Mouse (Mus musculus) forebrain, embryonic 13.5 days (tissue): ENCODE data around the gene Slain2. TPM values are rescaled to one million over a fixed set of nuclear protein-coding genes. Genes with fewer than 3 reads are reported as not detected.
A peak's percentile ranks its signal among the peaks of the same experiment; 100 is the strongest.

Experiments
- ATAC-seq: fragments of 200-750 bp; cut with Nextera tagmentation; 2 replicates; pipeline ENCODE4 v1.8.0; 2017
- H3K27ac ChIP-seq: fragments of 300-500 bp; sonication (generic); 2 replicates; pipeline ENCODE4 v1.5.1; 2015; ENCODE audit warnings: inconsistent platforms, mild to moderate bottlenecking, moderate library complexity
- H3K27me3 ChIP-seq: fragments of 300-500 bp; sonication (generic); 2 replicates; pipeline ENCODE4 v1.6.1; 2015; ENCODE audit warnings: mild to moderate bottlenecking, inconsistent platforms
- H3K36me3 ChIP-seq: fragments of 300-500 bp; sonication (generic); 2 replicates; pipeline ENCODE4 v1.6.1; 2015; ENCODE audit warnings: mild to moderate bottlenecking, inconsistent platforms; ENCODE audit not compliant: poor library complexity, severe bottlenecking
- H3K4me1 ChIP-seq: fragments of 300-500 bp; sonication (generic); 2 replicates; pipeline ENCODE4 v1.6.1; 2015; ENCODE audit warnings: inconsistent platforms
- H3K4me2 ChIP-seq: fragments of 300-500 bp; sonication (generic); 2 replicates; pipeline ENCODE4 v1.6.1; 2015; ENCODE audit warnings: inconsistent platforms, mild to moderate bottlenecking, moderate library complexity
- H3K4me3 ChIP-seq: fragments of 300-500 bp; sonication (generic); 2 replicates; pipeline ENCODE4 v1.5.1; 2015; ENCODE audit warnings: mild to moderate bottlenecking, inconsistent platforms
- H3K9ac ChIP-seq: fragments of 300-500 bp; sonication (generic); 2 replicates; pipeline ENCODE4 v1.6.1; 2015; ENCODE audit warnings: mild to moderate bottlenecking, inconsistent platforms
- H3K9me3 ChIP-seq: fragments of 300-500 bp; sonication (generic); replicated peaks from 2 replicates; pipeline ENCODE4 v1.6.1; 2016; ENCODE audit warnings: inconsistent platforms
- WGBS: fragments of 180-500 bp; shearing (Covaris S2); methylation state at CpG from one replicate; pipeline ENCODE4 v1.1.7; 2015; 5-methylcytosine and 5-hydroxymethylcytosine counted together
- polyA plus RNA-seq: library from polyadenylated mRNA; unstranded; fragments of >200 nt; fragmentation: Nextera tagmentation; extraction: Ambion mirVana; gene quantifications from 2 replicates; pipeline ENCODE4 v1.2.1, GENCODE M21; 2015

Slain2 gene
- polyA plus RNA-seq, 1 experiment from 2014 or later = 14.7 TPM

DNA sequence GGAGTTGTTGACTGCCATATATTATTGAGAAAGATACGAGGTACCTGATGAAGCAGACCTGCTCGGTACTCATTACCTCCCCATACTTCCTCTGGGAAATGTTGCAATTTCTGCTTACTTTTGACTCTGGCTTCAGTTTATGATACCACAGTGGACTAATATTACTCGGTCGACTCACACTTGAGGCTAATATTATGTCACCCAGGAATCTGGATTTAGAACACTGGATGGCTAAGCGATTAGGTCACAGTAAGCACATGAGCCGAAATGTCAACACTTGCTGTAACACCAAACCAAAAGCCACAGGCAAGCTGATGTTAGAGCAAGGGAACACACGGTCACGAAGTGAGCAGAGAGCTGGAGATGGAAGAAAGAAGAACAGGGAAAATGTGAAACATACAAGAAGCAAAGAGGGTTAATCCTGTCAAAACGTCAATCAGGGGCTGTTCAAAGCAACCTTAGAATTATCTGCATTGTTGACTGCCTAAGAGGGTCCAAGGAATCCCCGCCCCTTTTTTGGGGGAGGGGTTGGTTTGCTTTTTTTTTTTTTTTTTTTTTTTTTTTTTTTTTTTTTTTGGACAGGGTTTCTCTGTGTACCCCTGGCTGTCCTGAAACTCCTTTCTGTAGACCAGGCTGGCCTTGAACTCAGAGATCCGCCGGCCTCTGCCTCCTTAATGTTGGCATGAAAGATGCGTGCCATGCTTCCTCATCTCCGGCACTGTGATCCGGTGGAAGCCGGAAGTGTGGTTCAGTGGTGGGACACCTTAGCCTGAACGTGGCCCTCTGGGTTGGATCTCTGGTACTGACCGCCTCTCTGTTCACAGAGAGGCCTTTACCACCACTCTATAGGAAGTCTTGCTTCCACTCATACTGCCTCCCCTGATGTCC, 9.0 kb upstream of the Slain2 start:
- ATAC-seq = no peak
- Histone ChIP-seq H3K4me3 (no peak overlapping the region), H3K9ac (no peak overlapping the region), H3K9me3 (no peaks in the 10 kb centered on the region), H3K36me3 (no peaks in the 10 kb centered on the region), H3K4me1 (peaks cover 7% of the 10 kb centered on the region; the same call in 1 of the 2 replicates), H3K4me2 (no peak overlapping the region), H3K27me3 (no peaks in the 10 kb centered on the region; the same call in 1 of the 2 replicates), H3K27ac (no peak overlapping the region)
- WGBS = 86% methylated on average over 18 of the region's 18 CpGs

DNA sequence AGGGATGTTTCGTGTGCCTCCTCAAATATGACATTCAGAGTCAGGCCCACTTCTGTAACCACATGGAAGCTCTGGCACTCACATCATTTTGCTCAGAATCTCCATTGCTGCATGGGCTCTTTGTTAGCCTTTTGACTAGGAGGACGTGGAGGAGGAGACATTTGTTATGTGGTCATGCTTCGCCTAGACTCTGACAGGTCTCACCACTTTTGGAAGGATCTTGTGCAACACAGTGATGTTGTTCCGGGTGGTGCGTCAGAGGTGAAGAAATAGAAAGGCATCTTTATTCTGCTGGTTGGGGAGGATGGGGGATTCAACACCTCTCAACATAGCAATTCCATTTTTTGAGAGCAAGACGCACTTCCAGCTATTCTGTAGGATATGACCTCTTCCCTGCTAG, 6.7 kb upstream of the Slain2 start:
- Histone ChIP-seq H3K4me1 (peaks cover 3% of the 10 kb centered on the region; the same call in 1 of the 2 replicates), H3K4me3 (no peak overlapping the region), H3K36me3 (no peaks in the 10 kb centered on the region), H3K9me3 (no peaks in the 10 kb centered on the region), H3K4me2 (no peak overlapping the region), H3K27me3 (peaks cover 4% of the 10 kb centered on the region; the same call in 1 of the 2 replicates), H3K27ac (no peak overlapping the region), H3K9ac (no peak overlapping the region)
- ATAC-seq = no peak
- 89% methylated on average over 6 of the region's 6 CpGs for WGBS

DNA sequence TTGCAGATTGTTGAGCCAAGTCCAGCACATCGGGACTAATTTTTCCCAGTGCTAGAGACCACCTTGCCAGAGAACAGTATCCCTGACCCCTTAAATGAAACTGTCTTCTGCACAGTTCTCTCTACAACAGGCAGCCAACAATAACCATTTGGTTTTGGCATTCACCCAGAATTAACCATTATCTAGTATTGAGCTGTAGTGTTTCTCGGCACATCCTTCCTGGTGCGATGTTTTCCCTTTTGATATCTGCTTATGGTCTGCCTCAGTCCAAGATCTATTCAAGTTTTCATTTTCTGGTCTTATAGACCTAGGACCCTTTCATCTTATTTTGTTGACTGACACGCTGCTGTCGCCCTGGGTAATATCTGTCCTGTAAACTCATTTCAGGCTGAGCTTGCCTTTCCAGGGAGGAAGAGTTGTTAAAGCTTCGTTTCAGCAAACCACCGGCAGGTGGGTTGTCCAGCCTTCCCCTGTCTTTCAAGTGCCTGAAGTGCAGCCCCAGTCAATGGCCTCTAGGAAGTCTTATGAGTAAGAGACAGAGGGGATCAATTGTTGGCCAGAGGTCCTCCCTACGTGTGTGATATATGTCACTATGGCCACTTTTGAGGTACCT, 5.7 kb upstream of the Slain2 start:
- no peaks in the 10 kb centered on the region for H3K9me3 ChIP-seq
- no peak overlapping the region for H3K4me2 ChIP-seq
- peaks cover 3% of the 10 kb centered on the region; the same call in 1 of the 2 replicates for H3K4me1 ChIP-seq
- peaks cover 4% of the 10 kb centered on the region; the same call in 1 of the 2 replicates for H3K27me3 ChIP-seq
- no peak for ATAC-seq
- no peak overlapping the region for H3K27ac ChIP-seq
- H3K4me3 ChIP-seq = no peak overlapping the region
- no peaks in the 10 kb centered on the region for H3K36me3 ChIP-seq
- 87% methylated on average over 8 of the region's 8 CpGs for WGBS
- no peak overlapping the region for H3K9ac ChIP-seq

DNA sequence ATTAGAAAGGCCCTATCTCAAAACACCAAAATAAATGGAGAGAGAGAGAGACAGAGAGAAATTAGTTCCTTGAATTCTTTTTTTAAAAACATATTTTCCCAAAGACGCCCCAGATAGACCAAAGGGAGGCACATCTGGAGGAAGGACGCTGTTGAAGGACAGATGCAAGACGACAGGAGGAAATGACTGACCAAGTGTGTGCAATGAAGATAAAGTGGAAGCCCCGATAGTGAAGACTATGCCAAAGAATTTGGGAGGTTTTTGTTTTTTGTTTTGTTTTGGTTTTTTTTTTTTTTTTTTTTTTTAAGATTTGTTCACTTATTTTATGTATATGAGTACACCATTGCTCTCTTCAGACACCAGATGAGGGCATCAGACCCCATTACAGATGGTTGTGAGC, 4.7 kb upstream of the Slain2 start:
- Histone ChIP-seq H3K4me1 (peaks cover 4% of the 10 kb centered on the region; the same call in 1 of the 2 replicates), H3K27me3 (peaks cover 4% of the 10 kb centered on the region; the same call in 1 of the 2 replicates), H3K4me2 (no peak overlapping the region), H3K9ac (no peak overlapping the region), H3K4me3 (no peak overlapping the region), H3K9me3 (no peaks in the 10 kb centered on the region), H3K36me3 (no peaks in the 10 kb centered on the region), H3K27ac (no peak overlapping the region)
- no peak for ATAC-seq
- 83% methylated on average over 4 of the region's 4 CpGs for WGBS

DNA sequence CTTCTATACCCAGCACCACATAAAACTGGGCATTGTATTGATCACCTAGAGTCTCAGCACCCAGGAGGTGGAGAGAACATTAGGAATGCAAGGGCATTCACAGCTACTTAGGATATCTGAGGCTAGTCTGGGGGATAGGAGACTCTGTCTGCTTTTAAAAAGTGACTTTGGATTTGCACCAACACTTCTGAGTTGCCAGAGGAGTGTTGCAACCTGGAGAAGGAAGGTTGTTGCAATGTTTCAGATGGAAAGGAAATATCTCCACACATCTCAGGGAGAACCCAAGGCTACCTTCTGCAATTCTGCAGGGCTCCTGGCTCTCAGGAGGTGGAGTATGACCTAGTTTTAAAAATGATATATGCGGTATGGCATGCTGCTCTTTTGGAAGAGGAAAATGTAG, 3.7 kb upstream of the Slain2 start:
- H3K4me3 ChIP-seq = no peak overlapping the region
- H3K27me3 ChIP-seq = peaks cover 4% of the 10 kb centered on the region; the same call in 1 of the 2 replicates
- H3K36me3 ChIP-seq = no peaks in the 10 kb centered on the region
- H3K4me1 ChIP-seq = peaks cover 4% of the 10 kb centered on the region; the same call in 1 of the 2 replicates
- H3K4me2 ChIP-seq = no peak overlapping the region
- ATAC-seq = no peak
- H3K27ac ChIP-seq = no peak overlapping the region
- no peak overlapping the region for H3K9ac ChIP-seq
- H3K9me3 ChIP-seq = no peaks in the 10 kb centered on the region
- 88% methylated on average over 1 of the region's 1 CpGs for WGBS

DNA sequence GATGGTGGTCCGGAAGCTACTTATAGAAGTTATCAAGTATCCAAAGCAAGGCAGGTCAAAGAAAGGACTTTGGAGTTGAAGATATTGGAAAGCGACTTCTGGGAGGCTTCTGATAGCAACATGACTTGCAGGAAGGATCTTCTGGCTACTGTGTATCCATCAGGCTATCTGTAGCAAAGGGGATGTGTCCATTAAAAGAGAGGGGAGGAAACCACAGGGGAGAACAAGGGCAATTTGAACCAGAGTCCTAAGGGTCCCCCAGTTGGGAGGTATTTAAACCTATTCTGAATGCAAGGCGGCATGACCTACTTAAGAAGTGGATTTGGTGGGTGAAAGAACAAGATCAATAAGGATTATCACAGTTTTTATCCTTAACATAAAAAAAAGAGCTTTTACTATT, 2.8 kb upstream of the Slain2 start:
- H3K9ac ChIP-seq = no peak overlapping the region
- H3K4me1 ChIP-seq = peaks cover 10% of the 10 kb centered on the region
- no peak overlapping the region for H3K27ac ChIP-seq
- no peaks in the 10 kb centered on the region for H3K9me3 ChIP-seq
- no peak overlapping the region for H3K4me2 ChIP-seq
- no peak for ATAC-seq
- 80% methylated on average over 3 of the region's 3 CpGs for WGBS
- H3K4me3 ChIP-seq = no peak overlapping the region
- H3K36me3 ChIP-seq = no peaks in the 10 kb centered on the region
- peaks cover 4% of the 10 kb centered on the region; the same call in 1 of the 2 replicates for H3K27me3 ChIP-seq

DNA sequence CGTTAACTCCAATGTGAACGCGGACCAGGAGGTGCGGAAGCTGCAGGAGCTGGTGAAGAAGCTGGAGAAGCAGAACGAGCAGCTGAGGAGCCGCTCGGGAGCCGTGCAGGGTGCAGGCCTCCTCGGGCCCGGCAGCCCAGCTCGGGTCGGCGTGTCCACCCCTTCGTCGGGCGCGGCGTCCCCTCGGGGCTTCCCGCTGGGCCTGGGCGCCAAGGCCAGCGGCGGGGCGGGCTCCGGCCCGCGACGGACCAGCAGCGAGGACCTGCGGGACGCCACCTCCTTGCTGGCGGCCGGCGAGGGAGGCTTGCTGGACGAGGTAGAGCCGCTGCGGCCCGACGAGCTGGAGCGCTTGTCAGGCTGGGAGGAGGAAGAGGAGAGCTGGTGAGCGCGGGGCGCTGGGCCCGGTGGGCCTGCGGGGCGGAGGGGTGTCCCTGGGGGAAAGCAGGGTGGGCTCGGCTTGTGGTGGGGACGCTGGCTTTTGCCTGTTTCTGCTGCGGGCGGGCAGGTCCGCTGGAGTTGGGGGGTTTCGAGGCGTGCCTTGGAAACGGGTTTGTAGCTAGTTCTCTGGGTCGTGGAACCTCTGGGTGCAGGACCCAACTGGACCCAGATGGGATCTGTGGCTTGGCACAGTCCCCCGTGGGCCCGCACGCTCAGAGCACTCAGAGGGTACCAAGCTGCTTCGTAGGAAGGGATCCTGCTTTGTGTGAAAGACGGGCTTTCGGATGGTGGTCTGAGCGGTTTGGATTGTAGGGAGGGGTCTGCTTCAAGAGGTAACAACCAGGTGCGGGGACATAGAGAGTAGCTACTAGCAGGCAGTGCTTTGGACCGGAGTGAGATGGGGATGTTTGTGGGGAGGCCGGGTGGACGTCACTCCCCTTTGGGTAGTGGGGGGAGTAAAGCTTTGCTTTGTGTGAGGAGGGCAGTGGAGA, 793 bp downstream of the Slain2 start:
- ATAC-seq = peak; percentile 68
- Histone ChIP-seq H3K4me2 (peak overlapping the region; percentile 75), H3K9ac (peak overlapping the region; percentile 99), H3K27me3 (peaks cover 4% of the 10 kb centered on the region; the same call in 1 of the 2 replicates), H3K9me3 (no peaks in the 10 kb centered on the region), H3K4me1 (peaks cover 27% of the 10 kb centered on the region), H3K27ac (peak overlapping the region; percentile 98), H3K36me3 (no peaks in the 10 kb centered on the region), H3K4me3 (peak overlapping the region; percentile 99)
- WGBS = under 1% methylated on average over 64 of the region's 66 CpGs

DNA sequence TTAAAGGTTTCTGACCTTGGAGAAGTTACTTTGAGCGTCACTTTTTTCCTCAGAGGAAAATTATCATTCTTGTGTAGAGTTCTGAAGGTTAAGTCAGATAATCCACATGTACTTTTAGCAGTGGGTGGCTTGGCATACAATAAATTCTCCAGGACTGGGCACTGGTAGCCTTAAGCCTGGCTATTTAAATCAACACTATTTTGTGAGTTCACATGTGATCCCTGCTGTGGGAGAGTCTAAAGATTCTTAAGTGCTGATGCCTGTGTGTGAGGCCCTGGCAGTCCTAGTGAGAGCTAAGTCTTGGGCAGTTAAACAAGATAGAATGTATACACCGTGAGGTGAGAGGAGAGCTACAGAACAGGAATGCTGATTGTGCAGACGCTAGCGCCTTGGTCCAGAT, 1.9 kb downstream of the Slain2 start:
- no peak for ATAC-seq
- peak overlapping the region; percentile 99 for H3K9ac ChIP-seq
- no peak overlapping the region; the same call in 1 of the 2 replicates for H3K27ac ChIP-seq
- H3K4me3 ChIP-seq = peak overlapping the region; percentile 99
- peak overlapping the region; percentile 75 for H3K4me2 ChIP-seq
- H3K27me3 ChIP-seq = peaks cover 3% of the 10 kb centered on the region; the same call in 1 of the 2 replicates
- 27% methylated on average over 4 of the region's 4 CpGs for WGBS
- no peaks in the 10 kb centered on the region for H3K36me3 ChIP-seq
- H3K9me3 ChIP-seq = no peaks in the 10 kb centered on the region
- peaks cover 33% of the 10 kb centered on the region for H3K4me1 ChIP-seq

DNA sequence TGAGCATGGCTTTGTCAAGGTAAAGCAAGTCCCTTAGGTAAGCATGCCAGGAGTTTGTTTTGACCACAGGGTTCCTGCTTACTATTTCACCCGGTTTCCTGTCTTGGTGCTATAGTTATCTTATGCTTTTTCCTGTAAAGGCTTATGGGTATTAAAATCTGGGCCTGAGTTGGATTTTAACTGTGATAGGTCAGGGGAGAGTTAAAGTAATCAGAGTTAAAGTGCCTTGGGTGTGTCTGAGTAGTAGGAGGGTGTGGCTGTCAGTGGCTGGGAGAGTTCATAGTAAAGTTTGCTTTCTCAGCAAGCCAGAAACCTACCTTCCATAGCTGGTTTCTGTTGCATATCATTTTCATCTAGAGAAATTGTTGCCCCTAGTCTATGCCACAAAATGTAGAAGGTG, 2.7 kb downstream of the Slain2 start:
- H3K4me3 ChIP-seq = peak overlapping the region; percentile 99
- H3K9me3 ChIP-seq = no peaks in the 10 kb centered on the region
- H3K9ac ChIP-seq = 0 out of 2 replicates have a peak overlapping the region, but pooled peaks have one; percentile 99
- H3K4me2 ChIP-seq = peak overlapping the region; percentile 75
- H3K36me3 ChIP-seq = no peaks in the 10 kb centered on the region
- H3K4me1 ChIP-seq = peaks cover 33% of the 10 kb centered on the region
- 64% methylated on average over 1 of the region's 1 CpGs for WGBS
- no peaks in the 10 kb centered on the region; the same call in 1 of the 2 replicates for H3K27me3 ChIP-seq
- no peak overlapping the region for H3K27ac ChIP-seq
- ATAC-seq = no peak

DNA sequence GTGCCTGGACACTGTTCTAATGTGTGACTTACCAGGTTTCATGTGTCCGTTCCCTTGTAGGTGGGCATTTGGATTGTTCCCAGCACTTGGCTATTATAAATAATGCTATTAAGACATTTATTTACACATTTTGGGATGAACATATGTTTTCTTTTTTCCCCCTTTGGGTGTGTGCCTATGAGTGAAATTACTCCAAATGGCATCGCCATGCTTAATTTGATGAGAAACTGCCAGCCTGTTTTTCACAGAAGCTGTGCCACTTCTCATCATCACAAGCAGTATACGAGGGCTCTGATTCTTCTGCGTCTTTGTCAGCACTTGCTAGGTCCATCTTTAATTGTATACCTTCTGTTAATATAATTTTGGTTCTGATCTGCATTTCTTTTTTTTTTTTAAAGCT, 6.3 kb downstream of the Slain2 start:
- WGBS = 77% methylated on average over 4 of the region's 4 CpGs
- Histone ChIP-seq H3K27ac (no peak overlapping the region), H3K9ac (no peak overlapping the region), H3K4me3 (no peak overlapping the region), H3K9me3 (no peaks in the 10 kb centered on the region), H3K27me3 (no peaks in the 10 kb centered on the region), H3K36me3 (no peaks in the 10 kb centered on the region), H3K4me2 (no peak overlapping the region), H3K4me1 (peaks cover 30% of the 10 kb centered on the region)
- no peak; the same call in 1 of the 2 replicates for ATAC-seq

DNA sequence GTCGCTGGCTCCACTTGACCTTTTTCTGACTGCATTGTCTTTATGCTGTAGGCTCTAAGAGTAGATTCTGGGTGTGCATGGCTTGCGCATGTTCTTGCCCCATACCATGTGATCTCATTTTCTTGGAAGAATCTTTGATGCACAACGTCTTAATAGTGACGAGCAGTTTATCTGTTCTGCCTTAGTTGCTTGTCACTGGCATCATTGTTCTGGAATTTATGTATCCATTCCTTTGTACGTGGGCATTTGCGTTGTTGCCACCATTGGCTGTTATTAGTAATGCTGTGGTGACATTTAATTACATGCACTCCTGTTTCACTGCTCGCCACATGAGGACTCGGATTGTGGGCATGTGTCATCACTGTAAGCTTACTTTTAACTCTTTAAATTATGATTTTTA, 7.1 kb downstream of the Slain2 start:
- Histone ChIP-seq H3K9ac (no peak overlapping the region), H3K27ac (no peak overlapping the region), H3K4me1 (peaks cover 28% of the 10 kb centered on the region), H3K27me3 (no peaks in the 10 kb centered on the region), H3K36me3 (no peaks in the 10 kb centered on the region), H3K9me3 (no peaks in the 10 kb centered on the region), H3K4me2 (no peak overlapping the region), H3K4me3 (no peak overlapping the region)
- no peak for ATAC-seq
- WGBS = 90% methylated on average over 8 of the region's 8 CpGs
